Mouse (Mus musculus) thymus, postnatal 14 days (tissue): ENCODE measurements at regions not wholly inside any gene's neighbourhood (a gene's known extent, or its start where the extent isn't known, plus 50 kb on each side); places are given as distances from the start of the nearest gene placed in this dataset.

ENCODE experiments used
- DNase-seq: peaks from one replicate; pipeline ENCODE4 v3.0.0; 2021

DNA sequence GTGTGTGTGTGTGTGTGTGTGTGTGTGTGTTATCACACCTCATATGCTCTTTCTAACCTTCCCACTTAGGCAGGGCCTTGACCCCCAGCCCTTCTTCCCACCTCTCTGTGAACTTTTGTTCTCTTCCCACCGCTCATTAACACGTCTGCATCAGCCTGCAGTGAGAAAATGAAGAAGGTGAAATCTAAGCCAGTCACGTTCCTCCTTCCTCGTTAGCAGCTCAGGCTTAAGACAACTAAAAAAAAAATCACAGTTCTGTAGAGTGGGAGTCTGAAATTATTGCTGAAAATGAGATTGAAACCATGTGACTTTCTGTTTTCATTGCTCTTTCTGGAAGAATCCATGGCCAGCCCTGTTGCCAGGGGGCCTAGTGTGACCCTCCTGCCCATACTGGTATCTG is 420.7 kb downstream of the Pdcd6ip start:
- no peak for DNase-seq

DNA sequence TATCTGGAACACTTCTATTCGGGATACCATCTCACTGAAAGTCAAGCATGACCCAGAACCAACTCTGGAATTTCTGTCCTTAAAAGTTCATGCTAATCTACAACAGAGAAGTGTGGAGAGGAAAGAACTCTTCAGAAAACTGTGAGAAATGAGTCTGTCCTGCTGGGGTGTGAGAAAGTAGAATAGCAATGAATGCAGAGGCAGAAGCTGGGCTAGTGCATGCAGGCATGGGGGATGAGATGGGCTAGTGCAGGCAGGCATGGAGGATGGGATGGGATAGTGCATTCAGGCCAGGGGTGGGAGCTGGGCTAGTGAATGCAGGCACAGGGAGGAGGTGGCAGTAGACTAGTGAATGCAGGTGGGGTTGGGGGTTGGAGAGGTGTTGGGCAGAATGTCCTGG is 424.8 kb downstream of the Pdcd6ip start:
- DNase-seq: no peak

- no peak for DNase-seq
Measured at GRCm38 (mm10) chr9:113270595-113270994, 437.5 kb downstream of the Pdcd6ip start.

DNA sequence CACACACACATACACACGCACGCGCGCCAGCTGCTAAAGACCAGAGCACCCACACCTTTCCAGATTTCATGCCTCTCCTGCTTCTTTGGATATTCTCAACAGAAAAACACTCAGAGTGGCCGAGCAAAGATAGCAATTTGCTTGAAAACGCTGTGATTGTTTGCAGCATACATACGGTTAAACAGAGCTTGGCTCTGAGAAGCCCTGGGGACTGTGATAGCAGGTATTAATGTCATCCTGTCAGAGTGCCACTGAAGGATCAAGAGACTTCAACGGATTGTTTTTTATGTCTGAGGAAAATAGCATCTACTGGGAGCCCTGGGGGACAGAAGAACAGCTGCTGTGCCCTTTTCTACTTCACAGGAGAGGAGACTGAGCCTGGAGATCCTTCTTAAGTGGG is 440.4 kb downstream of the Pdcd6ip start:
- DNase-seq: no peak

- DNase-seq: no peak
Measured at GRCm38 (mm10) chr9:113263636-113264035, 444.4 kb downstream of the Pdcd6ip start.

GRCm38 (mm10) chr9:113260296-113260695 is 447.8 kb downstream of the Pdcd6ip start:
- no peak for DNase-seq

DNA sequence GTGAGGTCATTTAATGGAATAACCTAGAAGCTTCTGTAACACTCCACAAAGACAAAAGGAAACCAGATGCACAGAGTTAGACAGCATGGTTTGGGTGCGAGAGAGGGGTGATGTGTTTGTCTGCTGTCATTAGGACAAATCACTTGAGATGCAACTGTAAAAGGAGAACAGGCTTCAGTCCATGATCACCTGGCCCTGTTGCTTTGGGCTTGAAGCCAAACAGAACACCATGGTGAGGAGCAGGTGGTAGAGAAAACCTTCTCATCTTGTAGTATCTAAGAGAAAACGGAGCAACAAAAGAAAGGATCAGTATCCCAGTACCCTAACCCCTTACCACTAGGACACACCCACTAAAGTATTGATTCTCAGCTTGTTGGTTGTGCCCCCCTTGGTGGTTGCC is 449.5 kb downstream of the Pdcd6ip start:
- no peak for DNase-seq

- no peak for DNase-seq
Measured at GRCm38 (mm10) chr9:113248703-113249274, 459.3 kb downstream of the Pdcd6ip start.

DNA sequence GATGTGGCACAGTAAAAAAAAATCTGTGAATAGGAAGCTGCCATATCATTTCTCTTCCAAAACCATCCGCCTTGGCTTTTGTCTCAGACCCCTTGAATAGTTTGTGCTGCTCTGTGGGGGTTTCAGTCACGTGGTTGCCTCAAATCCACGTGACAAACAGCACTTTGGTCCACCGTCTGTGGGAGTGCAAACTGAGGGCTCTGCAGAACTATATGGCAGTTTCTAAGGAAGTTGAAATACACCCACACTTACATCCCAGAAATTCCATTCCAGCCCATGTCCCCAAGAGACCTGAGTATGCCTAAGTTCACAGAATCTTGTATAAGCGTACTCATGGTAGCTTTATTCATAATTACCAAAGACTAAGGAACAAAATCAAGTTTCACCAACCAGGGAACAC is 460.1 kb downstream of the Pdcd6ip start:
- no peak for DNase-seq

GRCm38 (mm10) chr9:113243870-113244269 is 464.2 kb downstream of the Pdcd6ip start:
- no peak for DNase-seq

- no peak for DNase-seq
Measured at GRCm38 (mm10) chr9:113233370-113233769, 474.7 kb downstream of the Pdcd6ip start.

DNA sequence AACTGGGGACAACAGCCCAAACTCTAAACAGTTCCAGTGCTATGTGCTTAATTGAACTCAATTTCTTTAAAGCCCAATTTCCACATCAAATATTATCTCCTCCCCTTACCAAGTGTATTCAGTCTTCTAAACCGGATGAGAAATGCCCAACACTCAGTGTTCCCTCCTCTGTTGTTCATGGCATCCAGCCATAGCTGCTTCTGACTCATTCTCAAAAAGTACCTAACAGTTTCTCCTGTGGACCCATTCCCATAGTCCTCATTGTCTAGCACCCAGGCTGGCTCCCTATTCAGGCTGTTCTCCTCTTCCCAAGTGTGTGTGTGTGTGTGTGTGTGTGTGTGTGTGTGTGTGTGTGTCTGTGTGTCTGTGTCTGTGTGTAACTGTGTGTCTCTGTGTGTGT is 478.7 kb downstream of the Pdcd6ip start:
- no peak for DNase-seq

GRCm38 (mm10) chr9:113213930-113214329 is 494.1 kb downstream of the Pdcd6ip start:
- no peak for DNase-seq

DNA sequence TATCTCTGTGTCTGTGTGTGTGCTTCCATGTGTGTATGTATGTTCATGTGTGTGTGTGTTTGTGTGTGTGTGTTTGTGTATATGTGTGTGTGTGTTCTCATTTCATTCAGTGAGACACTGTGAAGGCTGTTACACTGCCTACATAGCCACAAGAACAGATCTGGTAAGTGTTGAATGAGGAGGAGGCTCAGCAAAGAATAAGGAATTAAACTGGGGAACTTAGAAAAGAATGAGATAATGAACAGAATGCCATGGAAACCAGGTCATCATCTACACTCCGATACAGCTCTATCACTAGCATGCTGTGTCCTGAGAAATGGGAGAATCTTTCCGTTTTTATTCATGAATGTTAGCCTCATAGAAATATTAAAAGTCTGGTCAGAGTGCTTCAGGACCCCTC is 495.7 kb downstream of the Pdcd6ip start:
- no peak for DNase-seq

DNA sequence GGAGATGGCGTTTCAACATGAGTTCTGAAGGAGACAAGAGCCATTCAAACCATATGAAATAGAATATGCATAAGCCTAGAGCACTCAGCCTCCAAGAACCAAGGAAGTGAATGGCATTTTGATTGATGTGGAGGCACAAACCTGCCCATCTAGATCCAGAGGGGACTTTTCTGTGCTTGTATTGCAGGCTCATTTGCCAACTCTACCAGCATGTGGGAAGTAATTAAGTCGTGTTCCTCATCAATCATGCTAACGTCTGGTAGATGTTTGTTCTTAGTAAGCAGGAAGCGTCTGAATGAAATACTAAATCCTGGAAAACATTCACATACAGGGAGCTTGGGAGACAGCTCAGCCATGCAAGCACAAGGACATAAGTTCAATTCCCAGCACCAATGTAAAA is 499.9 kb downstream of the Pdcd6ip start:
- DNase-seq: no peak

- no peak for DNase-seq
Measured at GRCm38 (mm10) chr9:113199241-113199640, 508.8 kb downstream of the Pdcd6ip start.

DNA sequence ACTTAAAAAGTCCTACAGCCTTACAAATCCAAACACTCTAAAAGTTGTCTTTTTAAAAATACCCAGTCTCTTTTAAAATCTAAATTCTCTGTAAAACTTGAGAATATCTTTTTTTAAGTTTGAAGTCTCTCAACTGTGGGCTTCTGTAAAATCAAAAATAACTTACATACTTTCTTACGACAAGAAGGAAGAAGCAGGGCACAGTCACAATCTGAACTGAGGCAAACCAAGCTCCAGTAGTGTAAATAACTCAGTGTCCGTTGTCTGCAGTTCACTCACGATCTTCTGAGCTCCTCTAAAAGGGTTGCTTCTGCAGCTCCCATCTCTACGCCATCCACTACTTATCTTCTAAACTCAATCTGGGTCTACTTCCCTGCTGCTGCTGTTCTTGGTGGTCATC is 512.5 kb downstream of the Pdcd6ip start:
- no peak for DNase-seq

DNA sequence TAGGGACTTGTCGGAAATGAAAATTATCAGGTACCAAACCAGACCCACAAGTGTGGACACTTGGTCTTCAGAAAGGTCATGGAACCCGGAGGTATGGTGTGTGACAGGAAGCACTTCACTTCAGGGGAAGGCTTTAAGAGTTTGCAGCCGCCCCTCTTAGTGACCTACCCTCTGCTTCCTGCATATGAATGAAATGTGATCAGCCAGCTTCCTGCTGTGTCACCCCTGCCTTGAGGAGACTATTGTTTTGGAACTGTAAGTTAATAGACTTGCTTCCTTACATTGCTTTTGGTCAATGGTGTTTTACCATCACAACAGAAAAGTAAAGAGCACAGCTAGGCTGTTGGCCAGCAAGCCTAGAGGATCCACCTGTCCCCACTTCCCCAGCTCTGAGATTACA is 515.3 kb downstream of the Pdcd6ip start:
- no peak for DNase-seq

DNA sequence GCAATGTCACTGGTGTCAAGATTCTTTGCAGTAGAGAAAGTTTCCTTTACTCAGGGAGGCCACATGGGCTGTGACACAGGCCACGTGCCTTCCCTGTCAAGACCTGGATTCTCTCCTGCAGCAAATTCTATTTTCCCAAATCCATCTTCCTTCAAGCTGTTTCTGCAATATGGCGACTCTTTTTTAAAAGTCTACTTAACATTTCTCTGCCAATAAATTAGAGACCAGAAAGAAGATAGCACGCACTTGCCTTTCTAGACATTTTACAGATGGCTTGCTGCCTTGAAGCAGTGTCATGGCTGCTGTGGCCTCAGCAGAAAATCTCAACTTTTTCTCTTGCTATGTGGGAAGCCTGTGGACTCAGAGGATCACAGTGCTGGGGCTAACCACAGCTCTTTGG is 516.9 kb downstream of the Pdcd6ip start:
- DNase-seq: no peak

GRCm38 (mm10) chr9:113181182-113181581 is 526.9 kb downstream of the Pdcd6ip start:
- no peak for DNase-seq

DNA sequence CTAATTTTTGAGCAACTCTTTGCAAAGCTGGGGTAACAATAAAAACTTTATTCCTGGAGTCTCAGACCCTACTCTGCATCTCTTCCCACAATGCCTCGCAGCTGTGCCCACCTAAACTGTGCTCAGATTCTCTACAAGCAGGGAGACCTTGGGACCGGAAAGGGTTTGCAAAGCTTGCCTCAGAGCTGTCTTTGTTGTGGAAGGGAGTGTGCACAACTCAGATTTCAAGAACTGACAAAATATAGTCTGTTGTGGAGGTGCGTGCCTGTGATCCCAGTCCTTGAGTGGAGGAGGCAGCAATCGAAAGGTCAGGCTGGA is 530.2 kb downstream of the Pdcd6ip start:
- no peak for DNase-seq

GRCm38 (mm10) chr9:113177181-113177917 is 530.7 kb downstream of the Pdcd6ip start:
- DNase-seq: no peak

- DNase-seq: no peak
Measured at GRCm38 (mm10) chr9:113171767-113172405, 536.2 kb downstream of the Pdcd6ip start.
